Mouse (Mus musculus) heart, postnatal 0 days (tissue): ENCODE measurements around the gene Adarb1. TPM values are rescaled to one million over a fixed set of nuclear protein-coding genes. Genes with fewer than 3 reads are reported as not detected.
A peak's percentile ranks its signal among the peaks of the same experiment; 100 is the strongest.

Experiments used
- ATAC-seq: fragments of 200-750 bp; cut with Nextera tagmentation; 2 replicates; pipeline ENCODE4 v1.8.0; 2017; ENCODE audit warnings: low read depth, moderate number of reproducible peaks, moderate library complexity; ENCODE audit not compliant: insufficient read depth
- DNase-seq: peaks from one replicate; pipeline ENCODE4 v3.0.0-alpha.2; 2016; ENCODE audit warnings: low spot score
- H3K27ac ChIP-seq: fragments of 300-500 bp; sonication (generic); 2 replicates; pipeline ENCODE4 v1.5.1; 2014; ENCODE audit warnings: low read depth, mild to moderate bottlenecking
- H3K27me3 ChIP-seq: fragments of 300-500 bp; sonication (generic); 2 replicates; pipeline ENCODE4 v1.6.1; 2014; ENCODE audit warnings: low read length, mixed read lengths; ENCODE audit not compliant: control insufficient read depth, insufficient read depth
- H3K36me3 ChIP-seq: fragments of 300-500 bp; sonication (generic); replicated peaks from 2 replicates; pipeline ENCODE4 v1.6.1; 2014; ENCODE audit warnings: low read length, mixed read lengths; ENCODE audit not compliant: control insufficient read depth, insufficient read depth
- H3K4me1 ChIP-seq: fragments of 300-500 bp; sonication (generic); 2 replicates; pipeline ENCODE4 v1.6.1; 2014; ENCODE audit warnings: antibody characterized with exemption; ENCODE audit not compliant: control insufficient read depth, insufficient read depth
- H3K4me2 ChIP-seq: fragments of 300-500 bp; sonication (generic); 2 replicates; pipeline ENCODE4 v1.6.1; 2014; ENCODE audit warnings: low read depth, mild to moderate bottlenecking, low read length, moderate library complexity
- H3K4me3 ChIP-seq: fragments of 300-500 bp; sonication (generic); 2 replicates; pipeline ENCODE4 v1.5.1; 2014; ENCODE audit warnings: low read depth, low read length
- H3K9ac ChIP-seq: fragments of 300-500 bp; sonication (generic); replicated peaks from 2 replicates; pipeline ENCODE4 v1.6.1; 2014; ENCODE audit warnings: low read depth, low read length, mixed read lengths
- H3K9me3 ChIP-seq: fragments of 300-500 bp; sonication (generic); replicated peaks from 2 replicates; pipeline ENCODE4 v1.6.1; 2016; ENCODE audit warnings: low read length; ENCODE audit not compliant: control insufficient read depth
- CTCF ChIP-seq: IDR thresholded peaks from 2 replicates; pipeline ENCODE4 v1.5.1; 2016; ENCODE audit warnings: antibody characterized with exemption, control low read depth, low read depth
- EP300 ChIP-seq: IDR thresholded peaks from 2 replicates; pipeline ENCODE4 v1.6.1; 2016; ENCODE audit warnings: antibody characterized with exemption, low read depth
- WGBS: fragments of 180-500 bp; shearing (Covaris S2); extraction: QIAGEN DNeasy Blood & Tissue Kit; methylation state at CpG from one replicate; pipeline ENCODE4 v1.1.7; 2014; 5-methylcytosine and 5-hydroxymethylcytosine counted together
- polyA plus RNA-seq: library from polyadenylated mRNA; unstranded; fragments of >200 nt; fragmentation: Nextera tagmentation; extraction: Ambion mirVana; gene quantifications from 2 replicates; pipeline ENCODE4 v1.2.1, GENCODE M21; 2015
- total RNA-seq: library from RNA; depleted of rRNA; stranded (reverse); fragments of >200 nt; gene quantifications from 2 replicates; pipeline ENCODE4 v1.2.3, GENCODE M21; 2014; ENCODE audit warnings: low replicate concordance

Adarb1 gene
- total and polyA plus RNA-seq, 2 experiments from 2014 or later, result 7.8 to 23.7 TPM

DNA sequence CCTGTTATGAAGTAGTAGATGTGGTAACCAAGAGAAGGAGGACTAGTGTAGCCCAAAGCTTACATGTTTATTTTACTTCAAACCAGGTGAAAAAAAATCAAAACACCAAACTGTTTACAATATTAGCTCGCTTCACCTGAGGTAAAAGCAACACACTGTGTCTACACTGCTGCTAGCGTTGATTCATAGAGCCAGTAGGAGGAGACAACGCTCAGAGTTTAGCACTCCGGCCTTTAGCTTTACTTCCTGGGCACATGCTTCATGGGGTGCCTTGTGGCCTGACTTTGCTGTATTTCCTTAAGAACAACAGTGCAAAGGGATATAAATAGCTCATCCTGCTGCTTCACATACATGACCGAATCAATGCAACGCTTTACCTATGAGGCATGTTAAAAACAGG is 60.1 kb downstream of the Adarb1 start:
- no peaks in the 10 kb centered on the region for H3K9me3 ChIP-seq
- no peak overlapping the region for H3K4me3 ChIP-seq
- TF ChIP-seq EP300 (no peak), CTCF (peak; percentile 51)
- H3K9ac ChIP-seq, result no peak overlapping the region
- ATAC-seq (no peak), DNase-seq (peak; percentile 43)
- H3K27me3 ChIP-seq, result no peaks in the 10 kb centered on the region
- no peak overlapping the region for H3K4me2 ChIP-seq
- no peak overlapping the region for H3K27ac ChIP-seq
- H3K36me3 ChIP-seq, result no peaks in the 10 kb centered on the region
- 69% methylated on average over 6 of the region's 6 CpGs for WGBS
- peaks cover 12% of the 10 kb centered on the region for H3K4me1 ChIP-seq

- Histone ChIP-seq H3K9me3 (no peaks in the 10 kb centered on the region), H3K27ac (no peak overlapping the region), H3K4me1 (no peaks in the 10 kb centered on the region), H3K9ac (no peak overlapping the region), H3K4me2 (no peak overlapping the region), H3K36me3 (no peaks in the 10 kb centered on the region), H3K27me3 (no peaks in the 10 kb centered on the region), H3K4me3 (no peak overlapping the region)
- ATAC-seq (peak; percentile 79), DNase-seq (peak; percentile 70)
- TF ChIP-seq CTCF (peak; percentile 98), EP300 (no peak)
- 82% methylated on average over 6 of the region's 6 CpGs for WGBS
These were observed 64.9 kb downstream of the Adarb1 start for GRCm38 (mm10) chr10:77353031-77353745.

GRCm38 (mm10) chr10:77342842-77343241 is 75.2 kb downstream of the Adarb1 start:
- 36% methylated on average over 3 of the region's 3 CpGs for WGBS
- Histone ChIP-seq H3K36me3 (no peaks in the 10 kb centered on the region), H3K4me2 (peak overlapping the region; percentile 15; the same call in 1 of the 2 replicates), H3K27ac (peak overlapping the region; percentile 78), H3K27me3 (no peaks in the 10 kb centered on the region), H3K4me3 (no peak overlapping the region), H3K9ac (no peak overlapping the region), H3K9me3 (no peaks in the 10 kb centered on the region), H3K4me1 (peaks cover 10% of the 10 kb centered on the region)
- TF ChIP-seq CTCF, result 0 out of 2 replicates have a peak, but pooled peaks have one; percentile 2
- TF ChIP-seq EP300, result no peak
- peak; percentile 93 for ATAC-seq
- DNase-seq, result peak; percentile 80

- peaks cover 10% of the 10 kb centered on the region for H3K4me1 ChIP-seq
- H3K27ac ChIP-seq, result no peak overlapping the region
- no peak for ATAC-seq
- no peak overlapping the region for H3K4me3 ChIP-seq
- H3K9ac ChIP-seq, result no peak overlapping the region
- no peak overlapping the region for H3K4me2 ChIP-seq
- no peaks in the 10 kb centered on the region for H3K36me3 ChIP-seq
- H3K9me3 ChIP-seq, result no peaks in the 10 kb centered on the region
- H3K27me3 ChIP-seq, result no peaks in the 10 kb centered on the region
- no peak for DNase-seq
- TF ChIP-seq CTCF (no peak), EP300 (no peak)
These were observed 76.4 kb downstream of the Adarb1 start for GRCm38 (mm10) chr10:77341711-77342110.

DNA sequence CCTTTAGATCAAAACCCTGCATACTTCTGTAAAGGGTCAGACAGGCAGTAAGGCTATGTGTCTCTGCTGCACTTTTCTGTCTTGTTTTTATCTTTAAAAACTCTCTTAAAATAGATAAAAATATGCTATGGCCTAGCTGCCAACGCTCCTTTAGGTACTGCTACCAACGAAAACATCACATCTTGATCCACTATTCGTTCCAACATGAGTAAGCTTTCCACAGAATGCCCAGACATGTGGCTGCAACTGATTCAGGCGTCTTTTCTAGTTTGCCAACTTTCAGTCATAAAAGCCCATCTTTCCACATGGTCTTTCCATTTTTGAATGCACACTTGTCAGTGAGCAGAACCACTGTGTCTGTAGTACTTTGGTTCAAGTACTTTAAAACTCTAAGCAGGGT is 77.0 kb downstream of the Adarb1 start:
- Histone ChIP-seq H3K27me3 (no peaks in the 10 kb centered on the region), H3K4me3 (no peak overlapping the region), H3K27ac (no peak overlapping the region), H3K9ac (no peak overlapping the region), H3K36me3 (no peaks in the 10 kb centered on the region), H3K4me2 (no peak overlapping the region), H3K4me1 (peaks cover 10% of the 10 kb centered on the region), H3K9me3 (no peaks in the 10 kb centered on the region)
- no peak for DNase-seq
- no peak for ATAC-seq
- TF ChIP-seq EP300 (no peak), CTCF (no peak)
- WGBS, result 72% methylated on average over 4 of the region's 4 CpGs
